In the genomic region with DNA sequence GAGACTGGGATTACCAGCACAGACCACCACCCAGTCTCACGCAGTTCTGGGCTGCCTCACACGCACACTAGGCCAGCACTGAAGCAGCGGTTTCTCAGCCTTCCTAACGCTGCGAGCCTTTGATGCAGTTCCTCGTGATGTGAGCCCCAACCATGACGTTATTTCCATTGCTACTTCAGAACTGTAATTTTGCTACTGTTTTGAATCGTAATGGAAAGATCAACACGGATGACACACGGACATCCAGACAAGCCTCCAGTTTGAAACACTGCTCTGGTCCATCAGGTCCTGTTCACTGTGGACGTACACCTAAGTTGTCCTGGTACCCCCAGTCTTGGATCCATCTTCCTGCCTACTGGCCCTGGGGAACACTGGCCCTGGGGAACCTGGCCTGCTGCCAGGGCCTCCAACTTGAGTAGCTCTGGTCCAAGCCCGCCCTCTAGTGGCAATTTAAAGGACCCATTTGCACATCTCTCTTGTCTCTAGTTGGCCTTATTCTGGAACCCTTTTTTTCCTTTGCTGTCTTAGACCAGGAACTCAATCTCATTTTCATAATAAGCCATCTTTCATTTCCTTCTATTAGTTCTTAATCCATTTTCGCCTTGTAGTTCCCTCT, we compare ENCODE assay signal across 7 mouse cellular contexts. TPM values are rescaled to one million over a fixed set of nuclear protein-coding genes. Genes with fewer than 3 reads are reported as not detected.
DNase-seq lines count a peak whose midpoint lies in the region; ATAC-seq and TF ChIP-seq lines count a peak whose summit lies in the region.

No protein-coding gene starts in this region.

- H3K9me3 ChIP-seq in forebrain, embryonic 12.5 days, result no peaks in the 10 kb centered on the region
- no peaks in the 10 kb centered on the region for H3K9me3 ChIP-seq in hindbrain, embryonic 12.5 days (replicated peaks)

- POLR2A ChIA-PET in Patski (lab: Charles Lee), result interaction anchor here (0.5 kb wide), 1 partner anchor 423 kb away, joined by 3 read pairs; no protein-coding TSS in a partner anchor

- peaks cover 12% of the 10 kb centered on the region for H3K36me3 ChIP-seq in forebrain, embryonic 12.5 days (replicated peaks)
- peaks cover 8% of the 10 kb centered on the region for H3K36me3 ChIP-seq in hindbrain, embryonic 12.5 days

- no peak overlapping the region for H3K4me2 ChIP-seq in forebrain, embryonic 12.5 days
- no peak overlapping the region for H3K4me2 ChIP-seq in hindbrain, embryonic 12.5 days (replicated peaks)

- no peaks in the 10 kb centered on the region for H3K4me1 ChIP-seq in forebrain, embryonic 12.5 days
- no peaks in the 10 kb centered on the region for H3K4me1 ChIP-seq in hindbrain, embryonic 12.5 days

- in situ Hi-C loops in Patski (cut with MboI; ENCODE audit: low pct_unique_long_range_greater_than_20kb), result loop anchor here (10.0 kb wide), 1 partner anchor 503 kb away; no protein-coding TSS in a partner anchor

- peak; percentile 75 for TF ChIP-seq CTCF in Patski (IDR thresholded peaks at IDR 0.05)

- ATAC-seq in Patski, result no peak
- ATAC-seq in forebrain, embryonic 12.5 days (ENCODE audit: low FRiP score), result peak; percentile 51; the same call in 1 of the 2 replicates
- 0 out of 2 replicates have a peak, but pooled peaks have one; percentile 46 for ATAC-seq in hindbrain, embryonic 12.5 days (ENCODE audit: low FRiP score)
- peak; percentile 83 for ATAC-seq in megakaryocyte progenitor cell, adult 5-6 weeks (replicated peaks; ENCODE audit: poor library complexity)

- no peak for DNase-seq in Patski (ENCODE audit: low read depth, low spot score)
- peak; percentile 78 for DNase-seq in c-Kit-positive CD71-negative TER-119-negative erythroid progenitor cells, embryonic 14.5 days (ENCODE audit: low read depth)
- peak; percentile 43 to 76 for DNase-seq in layer of hippocampus, postnatal 25 days (ENCODE audit: extremely low spot score in 1 of 2, low spot score in 1 of 2)
- DNase-seq in spleen, adult 12 weeks (ENCODE audit: low spot score), result peak; percentile 37

- H3K9ac ChIP-seq in forebrain, embryonic 12.5 days, result no peak overlapping the region
- H3K9ac ChIP-seq in hindbrain, embryonic 12.5 days, result no peak overlapping the region

- H3K27me3 ChIP-seq in Patski, result no peaks in the 10 kb centered on the region
- no peaks in the 10 kb centered on the region for H3K27me3 ChIP-seq in forebrain, embryonic 12.5 days
- no peaks in the 10 kb centered on the region for H3K27me3 ChIP-seq in hindbrain, embryonic 12.5 days

- WGBS in forebrain, embryonic 12.5 days, result 68% methylated on average over 13 of the region's 13 CpGs
- 69% methylated on average over 13 of the region's 13 CpGs for WGBS in hindbrain, embryonic 12.5 days

- no peak overlapping the region for H3K4me3 ChIP-seq in forebrain, embryonic 12.5 days (replicated peaks)
- no peak overlapping the region for H3K4me3 ChIP-seq in hindbrain, embryonic 12.5 days

- CTCF ChIA-PET in Patski (lab: Charles Lee), result interaction anchor here (1.6 kb wide), 1 partner anchor 92 kb away, joined by 4 read pairs; no protein-coding TSS in a partner anchor

- no peak overlapping the region for H3K27ac ChIP-seq in forebrain, embryonic 12.5 days
- H3K27ac ChIP-seq in hindbrain, embryonic 12.5 days, result no peak overlapping the region

RNA-seq across cellular contexts. Expression of a gene that starts 12.1 kb away (rescaled TPM):
- 55.6 TPM for polyA plus RNA-seq in Patski (2021)
- polyA plus RNA-seq in forebrain, embryonic 12.5 days (2016; fragmentation: Nextera tagmentation; extraction: Ambion mirVana), result 155 and 156 TPM in 2 replicates
- polyA plus RNA-seq in hindbrain, embryonic 12.5 days (2016; fragmentation: Nextera tagmentation; extraction: Ambion mirVana), result 108 and 119 TPM in 2 replicates
- 10 to 100 TPM; 10.6 to 12.6 TPM for total RNA-seq in layer of hippocampus, postnatal 25 days (2021)
- 188 and 192 TPM in 2 replicates for total RNA-seq in megakaryocyte progenitor cell, adult 5-6 weeks (2015)
- 284 and 295 TPM in 2 replicates for total RNA-seq in megakaryocyte progenitor cell, adult 5-6 weeks (2017)

RNA-seq across cellular contexts. Expression of a gene that starts 36.9 kb away (rescaled TPM):
- 0.12 TPM for polyA plus RNA-seq in Patski (2021)
- 0.56 and 0.72 TPM in 2 replicates for polyA plus RNA-seq in forebrain, embryonic 12.5 days (2016; fragmentation: Nextera tagmentation; extraction: Ambion mirVana)
- polyA plus RNA-seq in hindbrain, embryonic 12.5 days (2016; fragmentation: Nextera tagmentation; extraction: Ambion mirVana), result 0.30 and 0.47 TPM in 2 replicates
- not detected for total RNA-seq in layer of hippocampus, postnatal 25 days (2021)
- 0.10 and 0.12 TPM in 2 replicates for total RNA-seq in megakaryocyte progenitor cell, adult 5-6 weeks (2015)
- 0.04 and 0.20 TPM in 2 replicates for total RNA-seq in megakaryocyte progenitor cell, adult 5-6 weeks (2017)

RNA-seq across cellular contexts. Expression of a gene that starts 37.5 kb away (rescaled TPM):
- 0.09 TPM for polyA plus RNA-seq in Patski (2021)
- polyA plus RNA-seq in forebrain, embryonic 12.5 days (2016; fragmentation: Nextera tagmentation; extraction: Ambion mirVana), result 0.08 and 0.21 TPM in 2 replicates
- 0.21 and 0.44 TPM in 2 replicates for polyA plus RNA-seq in hindbrain, embryonic 12.5 days (2016; fragmentation: Nextera tagmentation; extraction: Ambion mirVana)
- under 1 TPM; 0.32 to 0.40 TPM for total RNA-seq in layer of hippocampus, postnatal 25 days (2021)
- total RNA-seq in megakaryocyte progenitor cell, adult 5-6 weeks (2015), result 0.17 and 0.68 TPM in 2 replicates
- total RNA-seq in megakaryocyte progenitor cell, adult 5-6 weeks (2017), result 0.07 and 0.08 TPM in 2 replicates
